Mouse (Mus musculus) forebrain, embryonic 13.5 days (tissue): ENCODE measurements around the gene Eid3. TPM values are rescaled to one million over a fixed set of nuclear protein-coding genes. Genes with fewer than 3 reads are reported as not detected.
A peak's percentile ranks its signal among the peaks of the same experiment; 100 is the strongest.

Source experiments
- ATAC-seq: fragments of 200-750 bp; cut with Nextera tagmentation; 2 replicates; pipeline ENCODE4 v1.8.0; 2017
- H3K27ac ChIP-seq: fragments of 300-500 bp; sonication (generic); 2 replicates; pipeline ENCODE4 v1.5.1; 2015; ENCODE audit warnings: inconsistent platforms, mild to moderate bottlenecking, moderate library complexity
- H3K27me3 ChIP-seq: fragments of 300-500 bp; sonication (generic); 2 replicates; pipeline ENCODE4 v1.6.1; 2015; ENCODE audit warnings: mild to moderate bottlenecking, inconsistent platforms
- H3K36me3 ChIP-seq: fragments of 300-500 bp; sonication (generic); 2 replicates; pipeline ENCODE4 v1.6.1; 2015; ENCODE audit warnings: mild to moderate bottlenecking, inconsistent platforms; ENCODE audit not compliant: poor library complexity, severe bottlenecking
- H3K4me1 ChIP-seq: fragments of 300-500 bp; sonication (generic); 2 replicates; pipeline ENCODE4 v1.6.1; 2015; ENCODE audit warnings: inconsistent platforms
- H3K4me2 ChIP-seq: fragments of 300-500 bp; sonication (generic); 2 replicates; pipeline ENCODE4 v1.6.1; 2015; ENCODE audit warnings: inconsistent platforms, mild to moderate bottlenecking, moderate library complexity
- H3K4me3 ChIP-seq: fragments of 300-500 bp; sonication (generic); 2 replicates; pipeline ENCODE4 v1.5.1; 2015; ENCODE audit warnings: mild to moderate bottlenecking, inconsistent platforms
- H3K9ac ChIP-seq: fragments of 300-500 bp; sonication (generic); 2 replicates; pipeline ENCODE4 v1.6.1; 2015; ENCODE audit warnings: mild to moderate bottlenecking, inconsistent platforms
- H3K9me3 ChIP-seq: fragments of 300-500 bp; sonication (generic); replicated peaks from 2 replicates; pipeline ENCODE4 v1.6.1; 2016; ENCODE audit warnings: inconsistent platforms
- WGBS: fragments of 180-500 bp; shearing (Covaris S2); methylation state at CpG from one replicate; pipeline ENCODE4 v1.1.7; 2015; 5-methylcytosine and 5-hydroxymethylcytosine counted together
- polyA plus RNA-seq: library from polyadenylated mRNA; unstranded; fragments of >200 nt; fragmentation: Nextera tagmentation; extraction: Ambion mirVana; gene quantifications from 2 replicates; pipeline ENCODE4 v1.2.1, GENCODE M21; 2015

Eid3 gene
- polyA plus RNA-seq, 1 experiment from 2014 or later: 0.46 TPM

- H3K27me3 ChIP-seq: no peaks in the 10 kb centered on the region
- H3K36me3 ChIP-seq: peaks cover 78% of the 10 kb centered on the region
- no peak overlapping the region for H3K27ac ChIP-seq
- whole genome bisulfite sequencing: 64% methylated on average over 18 of the region's 18 CpGs
- ATAC-seq: peak; percentile 67
- no peaks in the 10 kb centered on the region for H3K9me3 ChIP-seq
- H3K9ac ChIP-seq: no peak overlapping the region
- H3K4me1 ChIP-seq: peaks cover 19% of the 10 kb centered on the region; the same call in 1 of the 2 replicates
- no peak overlapping the region for H3K4me2 ChIP-seq
- no peak overlapping the region for H3K4me3 ChIP-seq
Measured at GRCm38 (mm10) chr10:82893872-82894650, 27.6 kb downstream of the Eid3 start.

GRCm38 (mm10) chr10:82897936-82898335 is 31.5 kb downstream of the Eid3 start:
- Histone ChIP-seq H3K9ac (no peak overlapping the region), H3K4me2 (no peak overlapping the region), H3K27ac (no peak overlapping the region), H3K27me3 (no peaks in the 10 kb centered on the region), H3K9me3 (no peaks in the 10 kb centered on the region), H3K36me3 (peaks cover 43% of the 10 kb centered on the region), H3K4me1 (peaks cover 38% of the 10 kb centered on the region), H3K4me3 (no peak overlapping the region)
- no peak for ATAC-seq
- WGBS: 93% methylated on average over 13 of the region's 13 CpGs

GRCm38 (mm10) chr10:82898893-82899292 is 32.5 kb downstream of the Eid3 start:
- WGBS: 70% methylated on average over 7 of the region's 7 CpGs
- peaks cover 34% of the 10 kb centered on the region for H3K36me3 ChIP-seq

GRCm38 (mm10) chr10:82899810-82900421 is 33.5 kb downstream of the Eid3 start:
- peak; percentile 52 for ATAC-seq
- Histone ChIP-seq H3K9me3 (no peaks in the 10 kb centered on the region), H3K9ac (no peak overlapping the region), H3K27ac (peak overlapping the region; percentile 20; the same call in 1 of the 2 replicates), H3K4me2 (peak overlapping the region; percentile 49), H3K36me3 (peaks cover 33% of the 10 kb centered on the region), H3K4me1 (peaks cover 23% of the 10 kb centered on the region), H3K4me3 (no peak overlapping the region; the same call in 1 of the 2 replicates), H3K27me3 (no peaks in the 10 kb centered on the region)
- WGBS: 37% methylated on average over 16 of the region's 16 CpGs

More at GRCm38 (mm10) chr10:82898893-82899292, 32.5 kb downstream of the Eid3 start:
- no peaks in the 10 kb centered on the region for H3K27me3 ChIP-seq
- H3K27ac ChIP-seq: no peak overlapping the region
- no peaks in the 10 kb centered on the region for H3K9me3 ChIP-seq
- no peak overlapping the region for H3K4me2 ChIP-seq
- H3K4me1 ChIP-seq: peaks cover 30% of the 10 kb centered on the region
- ATAC-seq: no peak
- H3K4me3 ChIP-seq: no peak overlapping the region
- H3K9ac ChIP-seq: no peak overlapping the region

GRCm38 (mm10) chr10:82900546-82900945 is 34.1 kb downstream of the Eid3 start:
- Histone ChIP-seq H3K4me2 (peak overlapping the region; percentile 49), H3K27me3 (no peaks in the 10 kb centered on the region), H3K9me3 (no peaks in the 10 kb centered on the region), H3K4me3 (no peak overlapping the region; the same call in 1 of the 2 replicates), H3K27ac (peak overlapping the region; percentile 20; the same call in 1 of the 2 replicates), H3K36me3 (peaks cover 27% of the 10 kb centered on the region), H3K9ac (no peak overlapping the region; the same call in 1 of the 2 replicates), H3K4me1 (peaks cover 23% of the 10 kb centered on the region)
- 1% methylated on average over 7 of the region's 7 CpGs for WGBS
- peak; percentile 63 for ATAC-seq

- 3% methylated on average over 7 of the region's 7 CpGs for WGBS
- Histone ChIP-seq H3K9me3 (no peaks in the 10 kb centered on the region), H3K27me3 (no peaks in the 10 kb centered on the region), H3K4me2 (no peak overlapping the region), H3K9ac (0 out of 2 replicates have a peak overlapping the region, but pooled peaks have one; percentile 6), H3K4me3 (no peak overlapping the region), H3K4me1 (peaks cover 23% of the 10 kb centered on the region), H3K27ac (0 out of 2 replicates have a peak overlapping the region, but pooled peaks have one; percentile 12), H3K36me3 (peaks cover 18% of the 10 kb centered on the region)
- peak; percentile 61 for ATAC-seq
Measured at GRCm38 (mm10) chr10:82901436-82901835, 35.0 kb downstream of the Eid3 start.

- H3K9ac ChIP-seq: no peak overlapping the region
- H3K4me1 ChIP-seq: peaks cover 4% of the 10 kb centered on the region
- no peak overlapping the region for H3K4me2 ChIP-seq
- H3K27ac ChIP-seq: no peak overlapping the region
- no peak for ATAC-seq
- WGBS: 91% methylated on average over 7 of the region's 7 CpGs
- no peak overlapping the region for H3K4me3 ChIP-seq
- H3K36me3 ChIP-seq: no peaks in the 10 kb centered on the region
- no peaks in the 10 kb centered on the region for H3K27me3 ChIP-seq
- H3K9me3 ChIP-seq: no peaks in the 10 kb centered on the region
Measured at GRCm38 (mm10) chr10:82908526-82908925, 42.1 kb downstream of the Eid3 start.

GRCm38 (mm10) chr10:82909382-82909781 is 43.0 kb downstream of the Eid3 start:
- 10% methylated on average over 9 of the region's 9 CpGs for WGBS
- ATAC-seq: peak; percentile 71

GRCm38 (mm10) chr10:82910198-82910597 is 43.8 kb downstream of the Eid3 start:
- no peaks in the 10 kb centered on the region for H3K36me3 ChIP-seq
- no peak overlapping the region for H3K4me3 ChIP-seq
- no peak overlapping the region for H3K4me2 ChIP-seq
- no peak for ATAC-seq
- 81% methylated on average over 3 of the region's 3 CpGs for WGBS
- H3K9me3 ChIP-seq: no peaks in the 10 kb centered on the region
- no peak overlapping the region for H3K9ac ChIP-seq
- H3K27ac ChIP-seq: no peak overlapping the region
- peaks cover 4% of the 10 kb centered on the region for H3K4me1 ChIP-seq
- no peaks in the 10 kb centered on the region for H3K27me3 ChIP-seq

More at GRCm38 (mm10) chr10:82909382-82909781, 43.0 kb downstream of the Eid3 start:
- Histone ChIP-seq H3K27ac (no peak overlapping the region), H3K4me2 (peak overlapping the region; percentile 45), H3K4me1 (peaks cover 4% of the 10 kb centered on the region), H3K4me3 (no peak overlapping the region), H3K36me3 (no peaks in the 10 kb centered on the region), H3K9ac (no peak overlapping the region; the same call in 1 of the 2 replicates), H3K27me3 (no peaks in the 10 kb centered on the region), H3K9me3 (no peaks in the 10 kb centered on the region)

GRCm38 (mm10) chr10:82913238-82913637 is 46.8 kb downstream of the Eid3 start:
- Histone ChIP-seq H3K27me3 (no peaks in the 10 kb centered on the region), H3K4me2 (no peak overlapping the region), H3K27ac (no peak overlapping the region), H3K36me3 (no peaks in the 10 kb centered on the region), H3K4me3 (no peak overlapping the region), H3K9ac (no peak overlapping the region), H3K4me1 (peaks cover 4% of the 10 kb centered on the region), H3K9me3 (no peaks in the 10 kb centered on the region)
- WGBS: 83% methylated on average over 4 of the region's 4 CpGs
- ATAC-seq: no peak

GRCm38 (mm10) chr10:82913772-82914171 is 47.3 kb downstream of the Eid3 start:
- no peak overlapping the region for H3K4me2 ChIP-seq

More at GRCm38 (mm10) chr10:82913772-82914171, 47.3 kb downstream of the Eid3 start:
- Histone ChIP-seq H3K4me1 (peaks cover 4% of the 10 kb centered on the region), H3K27me3 (no peaks in the 10 kb centered on the region), H3K9me3 (no peaks in the 10 kb centered on the region), H3K27ac (no peak overlapping the region), H3K9ac (no peak overlapping the region), H3K36me3 (no peaks in the 10 kb centered on the region), H3K4me3 (no peak overlapping the region)
- ATAC-seq: no peak
- 90% methylated on average over 6 of the region's 6 CpGs for WGBS
